Mouse (Mus musculus) kidney, embryonic 14.5 days (tissue): Measurements from ENCODE around the gene Pxylp1. TPM values are rescaled to one million over a fixed set of nuclear protein-coding genes. Genes with fewer than 3 reads are reported as not detected.

ENCODE experiments used
- ATAC-seq: fragments of 200-750 bp; cut with Nextera tagmentation; 2 replicates; pipeline ENCODE4 v1.8.0; 2017; ENCODE audit warnings: moderate number of reproducible peaks, mild to moderate bottlenecking, moderate TSS enrichment, moderate library complexity; ENCODE audit not compliant: low FRiP score, low TSS enrichment
- H3K27ac ChIP-seq: fragments of 300-500 bp; sonication (generic); 2 replicates; pipeline ENCODE4 v1.5.1; 2014; ENCODE audit warnings: low read depth, mild to moderate bottlenecking, low read length, moderate library complexity, mixed read lengths
- H3K27me3 ChIP-seq: fragments of 300-500 bp; sonication (generic); 2 replicates; pipeline ENCODE4 v1.6.1; 2014; ENCODE audit warnings: mild to moderate bottlenecking, low read length; ENCODE audit not compliant: control insufficient read depth, insufficient read depth
- H3K36me3 ChIP-seq: fragments of 300-500 bp; sonication (generic); 2 replicates; pipeline ENCODE4 v1.6.1; 2014; ENCODE audit warnings: low read length, mixed read lengths; ENCODE audit not compliant: control insufficient read depth, insufficient read depth
- H3K4me1 ChIP-seq: fragments of 300-500 bp; sonication (generic); 2 replicates; pipeline ENCODE4 v1.6.1; 2014; ENCODE audit warnings: low read length, mixed read lengths; ENCODE audit not compliant: control insufficient read depth, insufficient read depth
- H3K4me2 ChIP-seq: fragments of 300-500 bp; sonication (generic); replicated peaks from 2 replicates; pipeline ENCODE4 v1.6.1; 2014; ENCODE audit warnings: low read depth, mild to moderate bottlenecking, low read length
- H3K4me3 ChIP-seq: fragments of 300-500 bp; sonication (generic); 2 replicates; pipeline ENCODE4 v1.5.1; 2014; ENCODE audit warnings: mild to moderate bottlenecking, low read length
- H3K9ac ChIP-seq: fragments of 300-500 bp; sonication (generic); 2 replicates; pipeline ENCODE4 v1.6.1; 2014; ENCODE audit warnings: low read depth, mild to moderate bottlenecking, low read length, moderate library complexity
- H3K9me3 ChIP-seq: fragments of 300-500 bp; sonication (generic); 2 replicates; pipeline ENCODE4 v1.6.1; 2016; ENCODE audit warnings: low read length; ENCODE audit not compliant: control insufficient read depth
- WGBS: fragments of 180-500 bp; shearing (Covaris S2); extraction: QIAGEN DNeasy Blood & Tissue Kit; methylation state at CpG from one replicate; pipeline ENCODE4 v1.1.7; 2014; 5-methylcytosine and 5-hydroxymethylcytosine counted together
- polyA plus RNA-seq: library from polyadenylated mRNA; unstranded; fragments of >200 nt; fragmentation: Nextera tagmentation; extraction: Ambion mirVana; gene quantifications from 2 replicates; pipeline ENCODE4 v1.2.1, GENCODE M21; 2014

Pxylp1 gene
- polyA plus RNA-seq, 1 experiment from 2014 or later: 19.3 TPM

- no peak overlapping the region for H3K27ac ChIP-seq
- H3K27me3 ChIP-seq: no peaks in the 10 kb centered on the region
- ATAC-seq: no peak
- no peaks in the 10 kb centered on the region for H3K36me3 ChIP-seq
- WGBS: 66% methylated on average over 8 of the region's 8 CpGs
- H3K4me3 ChIP-seq: no peak overlapping the region
- H3K4me2 ChIP-seq: no peak overlapping the region
- H3K9ac ChIP-seq: no peak overlapping the region
- H3K4me1 ChIP-seq: 0 out of 2 replicates have a peak, but pooled peaks cover 7% of the 10 kb centered on the region
- H3K9me3 ChIP-seq: 0 out of 2 replicates have a peak, but pooled peaks cover 7% of the 10 kb centered on the region
These were observed 22.4 kb downstream of the Pxylp1 start for GRCm38 (mm10) chr9:96870104-96870503.

- no peak for ATAC-seq
- WGBS: 94% methylated on average over 5 of the region's 5 CpGs
- no peaks in the 10 kb centered on the region for H3K36me3 ChIP-seq
- no peak overlapping the region for H3K9ac ChIP-seq
- H3K27me3 ChIP-seq: no peaks in the 10 kb centered on the region
- H3K4me1 ChIP-seq: 0 out of 2 replicates have a peak, but pooled peaks cover 7% of the 10 kb centered on the region
- H3K27ac ChIP-seq: no peak overlapping the region
- H3K4me3 ChIP-seq: no peak overlapping the region
- no peak overlapping the region for H3K4me2 ChIP-seq
- H3K9me3 ChIP-seq: 0 out of 2 replicates have a peak, but pooled peaks cover 7% of the 10 kb centered on the region
These were observed 22.9 kb downstream of the Pxylp1 start for GRCm38 (mm10) chr9:96869542-96869941.

GRCm38 (mm10) chr9:96868546-96868945 is 23.9 kb downstream of the Pxylp1 start:
- 0 out of 2 replicates have a peak, but pooled peaks cover 7% of the 10 kb centered on the region for H3K9me3 ChIP-seq
- H3K36me3 ChIP-seq: no peaks in the 10 kb centered on the region
- 67% methylated on average over 6 of the region's 6 CpGs for WGBS
- no peak overlapping the region for H3K4me2 ChIP-seq
- H3K27ac ChIP-seq: no peak overlapping the region
- H3K9ac ChIP-seq: no peak overlapping the region
- H3K4me3 ChIP-seq: no peak overlapping the region
- no peaks in the 10 kb centered on the region for H3K27me3 ChIP-seq
- ATAC-seq: no peak
- H3K4me1 ChIP-seq: 0 out of 2 replicates have a peak, but pooled peaks cover 7% of the 10 kb centered on the region

- 0 out of 2 replicates have a peak, but pooled peaks cover 7% of the 10 kb centered on the region for H3K4me1 ChIP-seq
- no peak for ATAC-seq
- H3K9me3 ChIP-seq: 0 out of 2 replicates have a peak, but pooled peaks cover 7% of the 10 kb centered on the region
- no peaks in the 10 kb centered on the region for H3K36me3 ChIP-seq
- H3K27me3 ChIP-seq: no peaks in the 10 kb centered on the region
- no peak overlapping the region for H3K4me2 ChIP-seq
- no peak overlapping the region for H3K27ac ChIP-seq
- H3K4me3 ChIP-seq: no peak overlapping the region
- H3K9ac ChIP-seq: no peak overlapping the region
- 46% methylated on average over 7 of the region's 7 CpGs for WGBS
These were observed 25.3 kb downstream of the Pxylp1 start for GRCm38 (mm10) chr9:96867165-96867564.

- H3K27me3 ChIP-seq: no peaks in the 10 kb centered on the region
- no peak for ATAC-seq
- H3K9me3 ChIP-seq: 0 out of 2 replicates have a peak, but pooled peaks cover 6% of the 10 kb centered on the region
- 82% methylated on average over 5 of the region's 5 CpGs for WGBS
- H3K4me3 ChIP-seq: no peak overlapping the region
- 0 out of 2 replicates have a peak, but pooled peaks cover 7% of the 10 kb centered on the region for H3K4me1 ChIP-seq
- no peak overlapping the region for H3K9ac ChIP-seq
- H3K36me3 ChIP-seq: no peaks in the 10 kb centered on the region
- H3K27ac ChIP-seq: no peak overlapping the region
- no peak overlapping the region for H3K4me2 ChIP-seq
These were observed 26.3 kb downstream of the Pxylp1 start for GRCm38 (mm10) chr9:96866196-96866595.

GRCm38 (mm10) chr9:96865473-96866050 is 26.9 kb downstream of the Pxylp1 start:
- no peaks in the 10 kb centered on the region for H3K36me3 ChIP-seq
- no peak for ATAC-seq
- WGBS: 82% methylated on average over 16 of the region's 16 CpGs
- no peak overlapping the region for H3K27ac ChIP-seq
- H3K4me3 ChIP-seq: no peak overlapping the region
- no peaks in the 10 kb centered on the region for H3K27me3 ChIP-seq
- H3K4me2 ChIP-seq: no peak overlapping the region
- H3K9ac ChIP-seq: no peak overlapping the region
- H3K4me1 ChIP-seq: 0 out of 2 replicates have a peak, but pooled peaks cover 7% of the 10 kb centered on the region
- H3K9me3 ChIP-seq: 0 out of 2 replicates have a peak, but pooled peaks cover 1% of the 10 kb centered on the region

- Histone ChIP-seq H3K4me2 (no peak overlapping the region), H3K9ac (no peak overlapping the region), H3K27ac (no peak overlapping the region; the same call in 1 of the 2 replicates), H3K36me3 (no peaks in the 10 kb centered on the region), H3K4me3 (no peak overlapping the region), H3K27me3 (no peaks in the 10 kb centered on the region), H3K4me1 (0 out of 2 replicates have a peak, but pooled peaks cover 7% of the 10 kb centered on the region), H3K9me3 (no peaks in the 10 kb centered on the region)
- 57% methylated on average over 3 of the region's 3 CpGs for WGBS
- ATAC-seq: 0 out of 2 replicates have a peak, but pooled peaks have one; percentile 14
These were observed 28.9 kb downstream of the Pxylp1 start for GRCm38 (mm10) chr9:96863539-96863938.

- Histone ChIP-seq H3K27ac (no peak overlapping the region; the same call in 1 of the 2 replicates), H3K4me1 (0 out of 2 replicates have a peak, but pooled peaks cover 7% of the 10 kb centered on the region), H3K4me3 (no peak overlapping the region), H3K27me3 (no peaks in the 10 kb centered on the region), H3K36me3 (no peaks in the 10 kb centered on the region), H3K4me2 (no peak overlapping the region), H3K9ac (no peak overlapping the region), H3K9me3 (no peaks in the 10 kb centered on the region)
- WGBS: 62% methylated on average over 4 of the region's 4 CpGs
- ATAC-seq: no peak
These were observed 29.6 kb downstream of the Pxylp1 start for GRCm38 (mm10) chr9:96862836-96863235.

- H3K27me3 ChIP-seq: no peaks in the 10 kb centered on the region
- H3K4me3 ChIP-seq: no peak overlapping the region
- H3K27ac ChIP-seq: no peak overlapping the region
- no peaks in the 10 kb centered on the region for H3K4me1 ChIP-seq
- H3K36me3 ChIP-seq: no peaks in the 10 kb centered on the region
- H3K9ac ChIP-seq: no peak overlapping the region
- WGBS: 85% methylated on average over 10 of the region's 10 CpGs
- no peak for ATAC-seq
- H3K9me3 ChIP-seq: no peaks in the 10 kb centered on the region
- H3K4me2 ChIP-seq: no peak overlapping the region
These were observed 31.4 kb downstream of the Pxylp1 start for GRCm38 (mm10) chr9:96861092-96861487.
